Mouse (Mus musculus) neural tube, embryonic 10.5 days (tissue): ENCODE measurements at regions not wholly inside any gene's neighbourhood (a gene's known extent, or its start where the extent isn't known, plus 50 kb on each side); places are given as distances from the start of the nearest gene placed in this dataset.

Experiments used
- DNase-seq: peaks from one replicate; pipeline ENCODE4 v3.0.0-alpha.2; 2017; ENCODE audit warnings: low spot score; ENCODE audit errors: extremely low spot score

GRCm38 (mm10) chr14:23237376-23237775 lies 776.9 kb downstream of the Kcnma1 start:
- no peak for DNase-seq

- DNase-seq = no peak
Observed at GRCm38 (mm10) chr14:23198676-23199075, 815.6 kb downstream of the Kcnma1 start.

- no peak for DNase-seq
Observed at GRCm38 (mm10) chr14:23194569-23195529, 819.4 kb downstream of the Kcnma1 start.

GRCm38 (mm10) chr14:23192566-23192965 lies 821.7 kb downstream of the Kcnma1 start:
- DNase-seq = no peak

GRCm38 (mm10) chr14:23185359-23185758 lies 828.9 kb downstream of the Kcnma1 start:
- no peak for DNase-seq

- no peak for DNase-seq
Observed at GRCm38 (mm10) chr14:23169346-23169745, 844.9 kb downstream of the Kcnma1 start.

- no peak for DNase-seq
Observed at GRCm38 (mm10) chr14:23160567-23160966, 853.7 kb downstream of the Kcnma1 start.

GRCm38 (mm10) chr14:23150431-23150830 lies 863.9 kb downstream of the Kcnma1 start:
- DNase-seq = no peak

GRCm38 (mm10) chr14:23146981-23147380 lies 867.3 kb downstream of the Kcnma1 start:
- no peak for DNase-seq

- no peak for DNase-seq
Observed at GRCm38 (mm10) chr14:23140385-23140784, 873.9 kb downstream of the Kcnma1 start.

GRCm38 (mm10) chr14:23134723-23135122 lies 879.6 kb downstream of the Kcnma1 start:
- DNase-seq = no peak

- DNase-seq = no peak
Observed at GRCm38 (mm10) chr14:23131736-23132519, 882.4 kb downstream of the Kcnma1 start.

- peak; percentile 54 for DNase-seq
Observed at GRCm38 (mm10) chr14:23115889-23116510, 898.3 kb downstream of the Kcnma1 start.

GRCm38 (mm10) chr14:23114910-23115309 lies 899.4 kb downstream of the Kcnma1 start:
- peak; percentile 31 for DNase-seq

- no peak for DNase-seq
Observed at GRCm38 (mm10) chr14:23114456-23114855, 899.8 kb downstream of the Kcnma1 start.

GRCm38 (mm10) chr14:23112369-23112768 lies 901.9 kb downstream of the Kcnma1 start:
- no peak for DNase-seq

- no peak for DNase-seq
Observed at GRCm38 (mm10) chr14:23108590-23108989, 905.7 kb downstream of the Kcnma1 start.

- DNase-seq = no peak
Observed at GRCm38 (mm10) chr14:23107466-23107865, 906.8 kb downstream of the Kcnma1 start.
